Mouse (Mus musculus): ENCODE results near the gene Gkn1. TPM values are rescaled to one million over a fixed set of nuclear protein-coding genes. Genes with fewer than 3 reads are reported as not detected.
A peak's percentile ranks its signal among the peaks of the same experiment; 100 is the strongest.

The Gkn1 gene
- not detected in 2 replicates for total RNA-seq (2012; rRNA removed)

GRCm38 (mm10) chr6:87350829-87351228, at the start of gene Gkn1:
Gene Gkn1 (minus strand): TSS chr6:87350942.
- Histone ChIP-seq H3K27ac (ENCODE audit: insufficient read depth, low read depth, low read length, poor library complexity, severe bottlenecking) (no peak within 1 kb of the TSS), H3K4me1 (ENCODE audit: control insufficient read depth in 2 of 2, insufficient read depth in 2 of 2, low read length in 2 of 2, poor library complexity in 1 of 2) (no peaks in the 10 kb centered on the region), H3K9ac (ENCODE audit: insufficient read depth, low read depth, low read length, poor library complexity, severe bottlenecking) (no peak within 1 kb of the TSS), H3K9me3 (ENCODE audit: control insufficient read depth, insufficient read depth, low read depth, low read length) (no peaks in the 10 kb centered on the region), H3K4me3 (ENCODE audit: insufficient read depth in 1 of 2, low read depth in 1 of 2, low read length in 2 of 2, poor library complexity in 1 of 2, severe bottlenecking in 1 of 2) (no peak within 1 kb of the TSS), H3K36me3 (ENCODE audit: control insufficient read depth, insufficient read depth, low read length, poor library complexity, severe bottlenecking) (no peaks in the 10 kb centered on the region)
- in situ Hi-C loops (cut with MboI; ENCODE audit: low sequenced_read_pairs in 2 of 2, unreplicated experiment in 2 of 2) = no loop called here
- DNase-seq (ENCODE audit: low read depth, low spot score) = no peak
- no peak for TF ChIP-seq MAFK (IDR thresholded peaks at IDR 0.05; ENCODE audit: insufficient read depth, low read depth, low read length)
- no peak for TF ChIP-seq CHD2 (IDR thresholded peaks at IDR 0.05; ENCODE audit: low read depth, low read length)
- TF ChIP-seq ZNF384 (IDR thresholded peaks at IDR 0.05; ENCODE audit: low read depth, low read length) = no peak

- Histone ChIP-seq H3K9ac (ENCODE audit: insufficient read depth, low read depth, low read length, poor library complexity, severe bottlenecking) (no peak overlapping the region), H3K4me3 (ENCODE audit: insufficient read depth in 1 of 2, low read depth in 1 of 2, low read length in 2 of 2, poor library complexity in 1 of 2, severe bottlenecking in 1 of 2) (no peak overlapping the region), H3K27ac (ENCODE audit: insufficient read depth, low read depth, low read length, poor library complexity, severe bottlenecking) (no peak overlapping the region), H3K4me1 (ENCODE audit: control insufficient read depth in 2 of 2, insufficient read depth in 2 of 2, low read length in 2 of 2, poor library complexity in 1 of 2) (no peaks in the 10 kb centered on the region), H3K36me3 (ENCODE audit: control insufficient read depth, insufficient read depth, low read length, poor library complexity, severe bottlenecking) (no peaks in the 10 kb centered on the region), H3K9me3 (ENCODE audit: control insufficient read depth, insufficient read depth, low read depth, low read length) (no peaks in the 10 kb centered on the region)
- DNase-seq (ENCODE audit: low read depth, low spot score) = no peak
- no peak for TF ChIP-seq ZC3H11A (IDR thresholded peaks at IDR 0.05; ENCODE audit: borderline replicate concordance, low read depth, low read length)
- TF ChIP-seq MAFK (IDR thresholded peaks at IDR 0.05; ENCODE audit: insufficient read depth, low read depth, low read length) = no peak
- TF ChIP-seq ZNF384 (IDR thresholded peaks at IDR 0.05; ENCODE audit: low read depth, low read length) = no peak
- no peak for TF ChIP-seq CHD2 (IDR thresholded peaks at IDR 0.05; ENCODE audit: low read depth, low read length)
- no peak for TF ChIP-seq HCFC1 (IDR thresholded peaks at IDR 0.05; ENCODE audit: borderline replicate concordance, insufficient read depth, low read length)
- in situ Hi-C loops (cut with MboI; ENCODE audit: low sequenced_read_pairs in 2 of 2, unreplicated experiment in 2 of 2) = loop anchor here in 1 of 2 experiments (10.0 kb wide), 1 partner anchor 115 kb away; no protein-coding TSS in a partner anchor
Observed at GRCm38 (mm10) chr6:87399886-87400566, 49.3 kb upstream of the Gkn1 start.

- peak; percentile 41 for DNase-seq (ENCODE audit: low read depth, low spot score)
- H3K9me3 ChIP-seq (ENCODE audit: control insufficient read depth, insufficient read depth, low read depth, low read length) = no peaks in the 10 kb centered on the region
- in situ Hi-C loops (cut with MboI; ENCODE audit: low sequenced_read_pairs in 2 of 2, unreplicated experiment in 2 of 2) = loop anchor here in 1 of 2 experiments (10.0 kb wide), 1 partner anchor 116 kb away; no protein-coding TSS in a partner anchor
- H3K4me1 ChIP-seq (ENCODE audit: control insufficient read depth in 2 of 2, insufficient read depth in 2 of 2, low read length in 2 of 2, poor library complexity in 1 of 2) = no peaks in the 10 kb centered on the region
- no peaks in the 10 kb centered on the region for H3K36me3 ChIP-seq (ENCODE audit: control insufficient read depth, insufficient read depth, low read length, poor library complexity, severe bottlenecking)
- H3K27ac ChIP-seq (ENCODE audit: insufficient read depth, low read depth, low read length, poor library complexity, severe bottlenecking) = no peak overlapping the region
- no peak overlapping the region for H3K4me3 ChIP-seq (ENCODE audit: insufficient read depth in 1 of 2, low read depth in 1 of 2, low read length in 2 of 2, poor library complexity in 1 of 2, severe bottlenecking in 1 of 2)
- H3K9ac ChIP-seq (ENCODE audit: insufficient read depth, low read depth, low read length, poor library complexity, severe bottlenecking) = no peak overlapping the region
- TF ChIP-seq HCFC1 (IDR thresholded peaks at IDR 0.05; ENCODE audit: borderline replicate concordance, insufficient read depth, low read length) (no peak), ZC3H11A (IDR thresholded peaks at IDR 0.05; ENCODE audit: borderline replicate concordance, low read depth, low read length) (peak; percentile 78), CHD2 (IDR thresholded peaks at IDR 0.05; ENCODE audit: low read depth, low read length) (no peak)
Observed at GRCm38 (mm10) chr6:87399137-87399536, 48.4 kb upstream of the Gkn1 start.

GRCm38 (mm10) chr6:87394783-87395182, 44.0 kb upstream of the Gkn1 start:
- H3K27ac ChIP-seq (ENCODE audit: insufficient read depth, low read depth, low read length, poor library complexity, severe bottlenecking) = no peak overlapping the region
- no peak overlapping the region for H3K9ac ChIP-seq (ENCODE audit: insufficient read depth, low read depth, low read length, poor library complexity, severe bottlenecking)
- H3K4me3 ChIP-seq (ENCODE audit: insufficient read depth in 1 of 2, low read depth in 1 of 2, low read length in 2 of 2, poor library complexity in 1 of 2, severe bottlenecking in 1 of 2) = no peak overlapping the region
- in situ Hi-C loops (cut with MboI; ENCODE audit: low sequenced_read_pairs in 2 of 2, unreplicated experiment in 2 of 2) = loop anchor here in 1 of 2 experiments (10.0 kb wide), 1 partner anchor 120 kb away; no protein-coding TSS in a partner anchor
- TF ChIP-seq MAFK (IDR thresholded peaks at IDR 0.05; ENCODE audit: insufficient read depth, low read depth, low read length) (no peak), ZC3H11A (IDR thresholded peaks at IDR 0.05; ENCODE audit: borderline replicate concordance, low read depth, low read length) (no peak), HCFC1 (IDR thresholded peaks at IDR 0.05; ENCODE audit: borderline replicate concordance, insufficient read depth, low read length) (no peak), CHD2 (IDR thresholded peaks at IDR 0.05; ENCODE audit: low read depth, low read length) (no peak), ZNF384 (IDR thresholded peaks at IDR 0.05; ENCODE audit: low read depth, low read length) (no peak)
- no peaks in the 10 kb centered on the region for H3K9me3 ChIP-seq (ENCODE audit: control insufficient read depth, insufficient read depth, low read depth, low read length)
- DNase-seq (ENCODE audit: low read depth, low spot score) = no peak
- no peaks in the 10 kb centered on the region for H3K4me1 ChIP-seq (ENCODE audit: control insufficient read depth in 2 of 2, insufficient read depth in 2 of 2, low read length in 2 of 2, poor library complexity in 1 of 2)
- H3K36me3 ChIP-seq (ENCODE audit: control insufficient read depth, insufficient read depth, low read length, poor library complexity, severe bottlenecking) = no peaks in the 10 kb centered on the region
